Mouse (Mus musculus): ENCODE measurements around the gene Irgm1. TPM values are rescaled to one million over a fixed set of nuclear protein-coding genes. Genes with fewer than 3 reads are reported as not detected.
A peak's percentile ranks its signal among the peaks of the same experiment; 100 is the strongest.

Gene Irgm1
- total and polyA plus RNA-seq, 2 experiments from 2014 or later: 15.0 to 34.7 TPM

GRCm38 (mm10) chr11:48838181-48838797 is 33.2 kb downstream of the Irgm1 start:
- peak overlapping the region; percentile 66 for H3K9ac ChIP-seq (replicated peaks; ENCODE audit: low read depth, low read length)
- no peaks in the 10 kb centered on the region for H3K9me3 ChIP-seq (replicated peaks; ENCODE audit: control insufficient read depth, low read length)
- H3K4me1 ChIP-seq (ENCODE audit: control insufficient read depth, insufficient read depth): peaks cover 12% of the 10 kb centered on the region
- 2% methylated on average over 16 of the region's 16 CpGs for WGBS
- no peaks in the 10 kb centered on the region for H3K36me3 ChIP-seq (replicated peaks; ENCODE audit: control insufficient read depth, insufficient read depth, low read length)
- DNase-seq (ENCODE audit: low spot score): no peak
- H3K4me3 ChIP-seq (ENCODE audit: low read depth, low read length): peak overlapping the region; percentile 61
- H3K27ac ChIP-seq (ENCODE audit: low read depth): 0 out of 2 replicates have a peak overlapping the region, but pooled peaks have one; percentile 59
- TF ChIP-seq CTCF (IDR thresholded peaks at IDR 0.05; ENCODE audit: low read depth): no peak
- no peak for TF ChIP-seq EP300 (IDR thresholded peaks at IDR 0.05; ENCODE audit: low read depth)
- no peaks in the 10 kb centered on the region for H3K27me3 ChIP-seq (ENCODE audit: control insufficient read depth, insufficient read depth, low read length)
- peak overlapping the region; percentile 81 for H3K4me2 ChIP-seq (ENCODE audit: low read depth, low read length)
- peak; percentile 18; the same call in 1 of the 2 replicates for ATAC-seq (ENCODE audit: insufficient read depth, low read depth)

- WGBS: 1% methylated on average over 62 of the region's 77 CpGs
- H3K4me3 ChIP-seq (ENCODE audit: low read depth, low read length): peak overlapping the region; percentile 61
- DNase-seq (ENCODE audit: low spot score): no peak
These were observed 33.9 kb downstream of the Irgm1 start for GRCm38 (mm10) chr11:48837310-48838180.

GRCm38 (mm10) chr11:48836990-48837309 is 34.5 kb downstream of the Irgm1 start:
- no peaks in the 10 kb centered on the region for H3K9me3 ChIP-seq (replicated peaks; ENCODE audit: control insufficient read depth, low read length)
- peak overlapping the region; percentile 59; the same call in 1 of the 2 replicates for H3K27ac ChIP-seq (ENCODE audit: low read depth)
- H3K4me3 ChIP-seq (ENCODE audit: low read depth, low read length): peak overlapping the region; percentile 61
- ATAC-seq (ENCODE audit: insufficient read depth, low read depth) (no peak; the same call in 1 of the 2 replicates), DNase-seq (ENCODE audit: low spot score) (no peak)
- H3K27me3 ChIP-seq (ENCODE audit: control insufficient read depth, insufficient read depth, low read length): no peaks in the 10 kb centered on the region
- TF ChIP-seq EP300 (IDR thresholded peaks at IDR 0.05; ENCODE audit: low read depth) (no peak), CTCF (IDR thresholded peaks at IDR 0.05; ENCODE audit: low read depth) (no peak)
- peak overlapping the region; percentile 81 for H3K4me2 ChIP-seq (ENCODE audit: low read depth, low read length)
- peak overlapping the region; percentile 66 for H3K9ac ChIP-seq (replicated peaks; ENCODE audit: low read depth, low read length)
- peaks cover 12% of the 10 kb centered on the region for H3K4me1 ChIP-seq (ENCODE audit: control insufficient read depth, insufficient read depth)
- 20% methylated on average over 11 of the region's 11 CpGs for WGBS
- no peaks in the 10 kb centered on the region for H3K36me3 ChIP-seq (replicated peaks; ENCODE audit: control insufficient read depth, insufficient read depth, low read length)

More at GRCm38 (mm10) chr11:48837310-48838180, 33.9 kb downstream of the Irgm1 start:
- TF ChIP-seq EP300 (IDR thresholded peaks at IDR 0.05; ENCODE audit: low read depth): no peak
- peak overlapping the region; percentile 59 for H3K27ac ChIP-seq (ENCODE audit: low read depth)
- H3K9me3 ChIP-seq (replicated peaks; ENCODE audit: control insufficient read depth, low read length): no peaks in the 10 kb centered on the region
- peak overlapping the region; percentile 66 for H3K9ac ChIP-seq (replicated peaks; ENCODE audit: low read depth, low read length)
- H3K4me1 ChIP-seq (ENCODE audit: control insufficient read depth, insufficient read depth): peaks cover 12% of the 10 kb centered on the region
- ATAC-seq (ENCODE audit: insufficient read depth, low read depth): peak; percentile 28
- H3K36me3 ChIP-seq (replicated peaks; ENCODE audit: control insufficient read depth, insufficient read depth, low read length): no peaks in the 10 kb centered on the region
- no peaks in the 10 kb centered on the region for H3K27me3 ChIP-seq (ENCODE audit: control insufficient read depth, insufficient read depth, low read length)
- H3K4me2 ChIP-seq (ENCODE audit: low read depth, low read length): peak overlapping the region; percentile 81

- Histone ChIP-seq H3K4me2 (ENCODE audit: low read depth, low read length) (no peak overlapping the region), H3K4me1 (ENCODE audit: control insufficient read depth, insufficient read depth) (peaks cover 12% of the 10 kb centered on the region), H3K9me3 (replicated peaks; ENCODE audit: control insufficient read depth, low read length) (no peaks in the 10 kb centered on the region), H3K27ac (ENCODE audit: low read depth) (no peak overlapping the region), H3K9ac (replicated peaks; ENCODE audit: low read depth, low read length) (no peak overlapping the region), H3K4me3 (ENCODE audit: low read depth, low read length) (no peak overlapping the region), H3K27me3 (ENCODE audit: control insufficient read depth, insufficient read depth, low read length) (no peaks in the 10 kb centered on the region), H3K36me3 (replicated peaks; ENCODE audit: control insufficient read depth, insufficient read depth, low read length) (no peaks in the 10 kb centered on the region)
- ATAC-seq (ENCODE audit: insufficient read depth, low read depth) (no peak), DNase-seq (ENCODE audit: low spot score) (no peak)
- no peak for TF ChIP-seq EP300 (IDR thresholded peaks at IDR 0.05; ENCODE audit: low read depth)
- no peak for TF ChIP-seq CTCF (IDR thresholded peaks at IDR 0.05; ENCODE audit: low read depth)
- 68% methylated on average over 6 of the region's 6 CpGs for WGBS
These were observed 35.6 kb downstream of the Irgm1 start for GRCm38 (mm10) chr11:48835923-48836322.

- under 1% methylated on average over 30 of the region's 30 CpGs for WGBS
- peak overlapping the region; percentile 70 for H3K4me3 ChIP-seq (ENCODE audit: low read depth, low read length)
- TF ChIP-seq CTCF (IDR thresholded peaks at IDR 0.05; ENCODE audit: low read depth) (no peak), EP300 (IDR thresholded peaks at IDR 0.05; ENCODE audit: low read depth) (no peak)
- DNase-seq (ENCODE audit: low spot score) (peak; percentile 78), ATAC-seq (ENCODE audit: insufficient read depth, low read depth) (peak; percentile 82)
- no peaks in the 10 kb centered on the region for H3K27me3 ChIP-seq (ENCODE audit: control insufficient read depth, insufficient read depth, low read length)
- peak overlapping the region; percentile 72 for H3K4me2 ChIP-seq (ENCODE audit: low read depth, low read length)
- H3K4me1 ChIP-seq (ENCODE audit: control insufficient read depth, insufficient read depth): peaks cover 18% of the 10 kb centered on the region
- H3K36me3 ChIP-seq (replicated peaks; ENCODE audit: control insufficient read depth, insufficient read depth, low read length): no peaks in the 10 kb centered on the region
- H3K27ac ChIP-seq (ENCODE audit: low read depth): peak overlapping the region; percentile 83
- H3K9me3 ChIP-seq (replicated peaks; ENCODE audit: control insufficient read depth, low read length): no peaks in the 10 kb centered on the region
- H3K9ac ChIP-seq (replicated peaks; ENCODE audit: low read depth, low read length): peak overlapping the region; percentile 65
These were observed 37.5 kb downstream of the Irgm1 start for GRCm38 (mm10) chr11:48833731-48834639.

Data from heart, postnatal 0 days (tissue).